Mouse (Mus musculus) erythroblast, adult 5-6 weeks (primary cell): ENCODE results near the gene C130050O18Rik. TPM values are rescaled to one million over a fixed set of nuclear protein-coding genes. Genes with fewer than 3 reads are reported as not detected.
A peak's percentile ranks its signal among the peaks of the same experiment; 100 is the strongest.

Experiments used
- ATAC-seq: replicated peaks from 2 replicates; pipeline ENCODE4 v1.8.0; 2016; ENCODE audit warnings: moderate number of reproducible peaks, mild to moderate bottlenecking, moderate TSS enrichment, inconsistent platforms; ENCODE audit not compliant: poor library complexity, low FRiP score, severe bottlenecking
- total RNA-seq, 2 experiments: library from RNA; stranded (forward) in 1 of 2; stranded (reverse) in 1 of 2; fragments of 150-400 nt in 1 of 2; fragments of 200-764, 138-1000 nt in 1 of 2; gene quantifications; 2 replicates each; pipeline versions ENCODE4 v1.2.3 to v1.2.4; 2015 to 2017; ENCODE audit warnings: low replicate concordance in 2 of 2

C130050O18Rik gene
- total RNA-seq, 2 experiments from 2014 or later, result 1.9 to 4.3 TPM

GRCm38 (mm10) chr5:139393197-139393588 is 11.9 kb upstream of the C130050O18Rik start:
- ATAC-seq, result no peak

GRCm38 (mm10) chr5:139394399-139394798 is 10.7 kb upstream of the C130050O18Rik start:
- ATAC-seq, result no peak

GRCm38 (mm10) chr5:139395528-139395927 is 9.6 kb upstream of the C130050O18Rik start:
- ATAC-seq, result no peak

GRCm38 (mm10) chr5:139397359-139397916 is 7.6 kb upstream of the C130050O18Rik start:
- no peak for ATAC-seq

GRCm38 (mm10) chr5:139397959-139398753 is 6.9 kb upstream of the C130050O18Rik start:
- peak; percentile 81 for ATAC-seq

- ATAC-seq, result no peak
Observed at GRCm38 (mm10) chr5:139398786-139399185, 6.3 kb upstream of the C130050O18Rik start.

- ATAC-seq, result no peak
Observed at GRCm38 (mm10) chr5:139399991-139400390, 5.1 kb upstream of the C130050O18Rik start.

GRCm38 (mm10) chr5:139402106-139402505 is 3.0 kb upstream of the C130050O18Rik start:
- ATAC-seq, result no peak

- ATAC-seq, result no peak
Observed at GRCm38 (mm10) chr5:139403692-139404260, 1.3 kb upstream of the C130050O18Rik start.

- ATAC-seq, result no peak
Observed at GRCm38 (mm10) chr5:139405478-139405877, 398 bp downstream of the C130050O18Rik start.

- ATAC-seq, result no peak
Observed at GRCm38 (mm10) chr5:139405953-139406352, 873 bp downstream of the C130050O18Rik start.

- no peak for ATAC-seq
Observed at GRCm38 (mm10) chr5:139407121-139407885, 2.2 kb downstream of the C130050O18Rik start.

GRCm38 (mm10) chr5:139408511-139408910 is 3.4 kb downstream of the C130050O18Rik start:
- ATAC-seq, result no peak

- no peak for ATAC-seq
Observed at GRCm38 (mm10) chr5:139409412-139409811, 4.3 kb downstream of the C130050O18Rik start.

- no peak for ATAC-seq
Observed at GRCm38 (mm10) chr5:139410056-139410455, 5.0 kb downstream of the C130050O18Rik start.

GRCm38 (mm10) chr5:139411117-139411516 is 6.0 kb downstream of the C130050O18Rik start:
- no peak for ATAC-seq

- no peak for ATAC-seq
Observed at GRCm38 (mm10) chr5:139411665-139412314, 6.7 kb downstream of the C130050O18Rik start.

- no peak for ATAC-seq
Observed at GRCm38 (mm10) chr5:139413545-139413944, 8.5 kb downstream of the C130050O18Rik start.

GRCm38 (mm10) chr5:139415001-139415400 is 9.9 kb downstream of the C130050O18Rik start:
- ATAC-seq, result no peak

- no peak for ATAC-seq
Observed at GRCm38 (mm10) chr5:139416942-139417341, 11.9 kb downstream of the C130050O18Rik start.
